In genomic region chr14:75833546-75834250, GRCm38 (mm10) we compare ENCODE assay signal across 8 mouse cellular contexts. TPM values are rescaled to one million over a fixed set of nuclear protein-coding genes. Genes with fewer than 3 reads are reported as not detected.
DNase-seq lines count a peak whose midpoint lies in the region; TF ChIP-seq lines count a peak whose summit lies in the region.

No protein-coding gene starts in this region.

- intact Hi-C loops in left cerebral cortex, postnatal 14 days (cut with DNase I): loop anchor here (2.0 kb wide), 1 partner anchor 47 kb away; the partner anchor contains the start of gene Slc25a30

- DNase-seq in ES-E14 (ENCODE audit: low read depth, low spot score): no peak
- peak; percentile 34 for DNase-seq in heart, postnatal 4 days
- DNase-seq in limb, embryonic 10.5 days (ENCODE audit: low spot score): peak; percentile 52
- DNase-seq in midbrain, embryonic 10.5 days (ENCODE audit: low spot score): no peak
- DNase-seq in frontal cortex, postnatal 36 days (ENCODE audit: low spot score in 2 of 2): no peak
- no peak for DNase-seq in urinary bladder, postnatal 10 days (ENCODE audit: low spot score)
- no peak for DNase-seq in left cerebral cortex, postnatal 14 days (ENCODE audit: low spot score in 2 of 2)

- peaks cover 6% of the 10 kb centered on the region; the same call in 1 of the 2 replicates for H3K27me3 ChIP-seq in limb, embryonic 10.5 days (ENCODE audit: low read depth, poor library complexity, severe bottlenecking)
- H3K27me3 ChIP-seq in midbrain, embryonic 10.5 days (ENCODE audit: low read depth, poor library complexity, severe bottlenecking): peaks cover 7% of the 10 kb centered on the region

- no peaks in the 10 kb centered on the region for H3K9me3 ChIP-seq in ES-E14 (ENCODE audit: control insufficient read depth, insufficient read depth, low read depth, low read length)
- no peaks in the 10 kb centered on the region for H3K9me3 ChIP-seq in limb, embryonic 10.5 days (replicated peaks)
- H3K9me3 ChIP-seq in midbrain, embryonic 10.5 days (replicated peaks): no peaks in the 10 kb centered on the region

- WGBS in limb, embryonic 10.5 days: 11% methylated on average over 12 of the region's 12 CpGs
- WGBS in midbrain, embryonic 10.5 days: 6% methylated on average over 12 of the region's 12 CpGs

- peak overlapping the region; percentile 44 for H3K27ac ChIP-seq in ES-E14 (ENCODE audit: insufficient read depth, low read depth, low read length, poor library complexity, severe bottlenecking)
- peak overlapping the region; percentile 98 for H3K27ac ChIP-seq in brown adipose tissue, adult 24 weeks (replicated peaks; ENCODE audit: low read depth, low read length)
- H3K27ac ChIP-seq in limb, embryonic 10.5 days: peak overlapping the region; percentile 96
- H3K27ac ChIP-seq in midbrain, embryonic 10.5 days (replicated peaks): peak overlapping the region; percentile 95

- H3K36me3 ChIP-seq in ES-E14 (ENCODE audit: control insufficient read depth, insufficient read depth, low read length, poor library complexity, severe bottlenecking): no peaks in the 10 kb centered on the region
- no peaks in the 10 kb centered on the region for H3K36me3 ChIP-seq in limb, embryonic 10.5 days
- H3K36me3 ChIP-seq in midbrain, embryonic 10.5 days: no peaks in the 10 kb centered on the region

- peak overlapping the region; percentile 60 to 85 for H3K4me3 ChIP-seq in ES-E14 (ENCODE audit: insufficient read depth in 1 of 2, low read depth in 1 of 2, low read length in 2 of 2, poor library complexity in 1 of 2, severe bottlenecking in 1 of 2)
- H3K4me3 ChIP-seq in brown adipose tissue, adult 24 weeks (ENCODE audit: insufficient read depth, low read depth, low read length): peak overlapping the region; percentile 54
- H3K4me3 ChIP-seq in limb, embryonic 10.5 days: peak overlapping the region; percentile 58
- H3K4me3 ChIP-seq in midbrain, embryonic 10.5 days: peak overlapping the region; percentile 63

- peak overlapping the region; percentile 73 for H3K9ac ChIP-seq in ES-E14 (ENCODE audit: insufficient read depth, low read depth, low read length, poor library complexity, severe bottlenecking)

- in situ Hi-C loops in ES-E14 (cut with MboI; ENCODE audit: low sequenced_read_pairs in 2 of 2, unreplicated experiment in 2 of 2): no loop called here

- peaks cover under 1 to 7% of the 10 kb centered on the region in 2 experiments; a peak in 1 of 4 replicates for H3K4me1 ChIP-seq in ES-E14 (ENCODE audit: control insufficient read depth in 2 of 2, insufficient read depth in 2 of 2, low read length in 2 of 2, poor library complexity in 1 of 2)
- peaks cover 11% of the 10 kb centered on the region for H3K4me1 ChIP-seq in brown adipose tissue, adult 24 weeks (ENCODE audit: control insufficient read depth, insufficient read depth, insufficient read length, low read length)
- peaks cover 48% of the 10 kb centered on the region for H3K4me1 ChIP-seq in limb, embryonic 10.5 days
- peaks cover 39% of the 10 kb centered on the region for H3K4me1 ChIP-seq in midbrain, embryonic 10.5 days

TF ChIP-seq in ES-E14, 5 proteins besides CTCF, POLR2A, EP300 and RAD21:
- TF ChIP-seq CHD2 (IDR thresholded peaks at IDR 0.05; ENCODE audit: low read depth, low read length) (0 out of 2 replicates have a peak, but pooled peaks have one; percentile 20), MAFK (IDR thresholded peaks at IDR 0.05; ENCODE audit: insufficient read depth, low read depth, low read length) (no peak)

RNA-seq across cellular contexts. Expression of gene Tpt1, which starts 11.2 kb away (rescaled TPM):
- total RNA-seq in ES-E14 (2012; rRNA removed): 592 and 613 TPM in 2 replicates
- polyA plus RNA-seq in brown adipose tissue, adult 24 weeks (2012; ENCODE audit: insufficient read depth, insufficient read length, missing spikeins): 2,477 and 2,768 TPM in 2 replicates
- 1,000 to 10,000 TPM; 3,223 to 3,331 TPM for total RNA-seq in heart, postnatal 4 days (2021)
- polyA plus RNA-seq in limb, embryonic 10.5 days (2016; fragmentation: Nextera tagmentation; extraction: Ambion mirVana): 830 and 926 TPM in 2 replicates
- 805 and 934 TPM in 2 replicates for polyA plus RNA-seq in midbrain, embryonic 10.5 days (2016; fragmentation: Nextera tagmentation; extraction: Ambion mirVana)
- 1,000 to 10,000 TPM; 1,045 to 1,071 TPM for total RNA-seq in left cerebral cortex, postnatal 14 days (2021)

RNA-seq across cellular contexts. Expression of gene Slc25a30, which starts 46.9 kb away (rescaled TPM):
- total RNA-seq in ES-E14 (2012; rRNA removed): 5.1 and 9.2 TPM in 2 replicates
- 5.4 and 6.1 TPM in 2 replicates for polyA plus RNA-seq in brown adipose tissue, adult 24 weeks (2012; ENCODE audit: insufficient read depth, insufficient read length, missing spikeins)
- total RNA-seq in heart, postnatal 4 days (2021): 10 to 100 TPM; 17.5 to 20.3 TPM
- polyA plus RNA-seq in limb, embryonic 10.5 days (2016; fragmentation: Nextera tagmentation; extraction: Ambion mirVana): 4.8 and 6.2 TPM in 2 replicates
- 5.8 and 6.3 TPM in 2 replicates for polyA plus RNA-seq in midbrain, embryonic 10.5 days (2016; fragmentation: Nextera tagmentation; extraction: Ambion mirVana)
- 10 to 100 TPM in 1 of 2 experiments, 1 to 10 TPM in 1; 9.9 to 10.9 TPM for total RNA-seq in left cerebral cortex, postnatal 14 days (2021)

Comparison
In these comparisons a context has a peak if more than half of its experiments do, and no peak if none do; other contexts are left out.
1. DNase-seq: peak in heart, postnatal 4 days (single experiment) and limb, embryonic 10.5 days (single experiment); none in ES-E14 (single experiment), midbrain, embryonic 10.5 days (single experiment), frontal cortex, postnatal 36 days (0 of 2), urinary bladder, postnatal 10 days (single experiment) and left cerebral cortex, postnatal 14 days (0 of 2).
2. H3K27ac ChIP-seq: peak in every context shown above with its lines; median percentile 98 in brown adipose tissue, adult 24 weeks; 96 in limb, embryonic 10.5 days; 95 in midbrain, embryonic 10.5 days; 44 in ES-E14.
3. Peak in every context shown above with its lines, with median percentiles within 50 percentile points of each other: H3K4me3 ChIP-seq.